Mouse (Mus musculus): ENCODE data around the gene Mon1b.

DNA sequence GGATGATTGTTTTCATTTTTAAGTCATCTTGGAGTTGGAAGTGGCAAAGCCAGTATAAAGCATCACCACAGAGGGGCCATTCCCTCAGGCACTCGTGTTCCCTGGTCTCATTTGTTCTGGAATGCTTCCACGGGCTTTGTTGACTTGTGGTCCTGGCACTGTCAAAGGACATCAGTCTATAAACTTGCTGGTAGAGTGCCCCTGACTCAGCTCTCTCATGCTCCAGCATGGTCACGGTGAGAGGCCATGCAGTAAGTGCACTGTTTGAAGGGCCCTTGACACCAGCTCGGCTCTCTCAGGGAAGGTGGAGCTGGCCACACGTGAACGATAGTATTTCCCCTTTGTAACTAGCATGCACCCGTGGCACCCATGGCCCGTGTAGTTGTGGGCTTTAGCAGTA is 5.0 kb downstream of the Mon1b start:
- TF ChIP-seq POLR2A (IDR thresholded peaks at IDR 0.05; ENCODE audit: low read depth, low read length) (no peak), CTCF (IDR thresholded peaks at IDR 0.05; ENCODE audit: borderline replicate concordance, insufficient read depth, low read length) (no peak)

All from embryonic fibroblast, embryonic 13.5 days (primary cell).